Mouse (Mus musculus): ENCODE results near the gene Gimap8.

GRCm38 (mm10) chr6:48682271-48682670 lies 35.2 kb downstream of the Gimap8 start:
- TF ChIP-seq CTCF (IDR thresholded peaks at IDR 0.05; ENCODE audit: extremely low read depth, insufficient read depth, low read length) (no peak), POLR2A (IDR thresholded peaks at IDR 0.05; ENCODE audit: extremely low read depth, insufficient read depth, low read length) (no peak)
